Mouse (Mus musculus): ENCODE data around the gene Dnajc25.

Gene Dnajc25

GRCm38 (mm10) chr4:58994762-58995161 lies at the start of gene Dnajc25:
TSS of gene Dnajc25 (plus strand) at chr4:58995062.
- no peak for DNase-seq (ENCODE audit: low read depth, low spot score)

DNA sequence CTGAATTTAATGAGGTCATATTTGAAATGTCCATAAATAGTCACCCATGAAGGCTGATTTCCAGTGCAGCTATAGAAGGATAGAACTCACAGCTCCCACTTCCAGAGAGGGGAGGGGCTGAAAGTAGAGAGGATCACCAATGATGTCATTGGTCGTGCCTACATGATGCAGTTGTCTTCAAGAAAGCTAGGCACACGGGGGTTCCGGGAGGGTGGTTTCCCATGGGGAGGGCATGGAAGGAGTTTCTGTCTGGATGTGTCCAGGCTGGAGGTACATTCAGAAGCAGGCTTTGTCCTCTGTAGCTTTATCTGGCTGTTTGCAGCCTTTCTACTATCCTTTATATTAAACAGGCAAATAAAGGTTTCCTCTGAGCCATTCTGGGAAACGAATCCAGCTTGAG lies 46.5 kb upstream of the Dnajc25 start:
- no peak for DNase-seq (ENCODE audit: low read depth, low spot score)

- no peak for DNase-seq (ENCODE audit: low read depth, low spot score)
Measured at GRCm38 (mm10) chr4:58952630-58953029, 42.2 kb upstream of the Dnajc25 start.

GRCm38 (mm10) chr4:58961719-58962118 lies 33.1 kb upstream of the Dnajc25 start:
- no peak for DNase-seq (ENCODE audit: low read depth, low spot score)

DNA sequence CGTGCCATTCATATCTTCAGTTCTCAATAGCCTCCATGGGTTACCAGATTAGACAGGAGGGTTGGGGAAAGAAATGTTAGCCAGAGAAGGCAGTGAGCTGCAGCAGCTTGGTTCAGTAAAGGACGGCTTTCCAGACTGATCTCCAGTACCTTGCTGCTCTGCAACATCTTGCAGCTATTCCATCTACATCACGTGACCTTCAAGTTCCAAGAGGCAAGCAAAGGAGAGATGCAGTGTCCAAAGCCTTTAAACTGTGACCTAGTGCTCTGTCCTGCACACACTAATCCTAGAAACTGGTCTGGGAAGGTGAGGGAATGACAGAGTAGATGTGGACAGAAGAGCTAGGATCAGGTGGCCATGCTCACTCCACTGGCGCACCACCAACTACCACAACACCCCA lies 31.6 kb upstream of the Dnajc25 start:
- no peak for DNase-seq (ENCODE audit: low read depth, low spot score)

- no peak for DNase-seq (ENCODE audit: low read depth, low spot score)
Measured at GRCm38 (mm10) chr4:58965136-58965535, 29.7 kb upstream of the Dnajc25 start.

GRCm38 (mm10) chr4:58970678-58971077 lies 24.2 kb upstream of the Dnajc25 start:
- DNase-seq (ENCODE audit: low read depth, low spot score) = no peak

DNA sequence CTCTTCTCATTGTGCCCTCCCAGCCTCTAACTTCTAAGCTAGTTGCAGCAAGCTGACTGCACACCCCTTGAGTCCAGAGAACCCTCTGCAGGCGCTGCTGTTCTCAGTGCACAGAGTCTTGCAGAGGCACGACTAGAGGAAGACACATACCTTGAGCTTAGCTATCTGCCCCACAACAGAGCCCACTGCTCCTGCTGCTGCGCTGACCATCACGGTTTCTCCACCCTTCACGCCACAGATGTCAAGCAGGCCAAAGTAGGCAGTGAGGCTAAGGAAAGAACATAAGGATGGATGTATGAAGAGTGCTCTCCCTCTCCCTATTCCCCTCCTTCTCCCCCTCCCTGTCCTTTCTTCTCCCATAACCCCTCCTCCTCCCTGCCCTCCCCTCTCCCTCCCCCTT lies 19.2 kb upstream of the Dnajc25 start:
- DNase-seq (ENCODE audit: low read depth, low spot score) = no peak

GRCm38 (mm10) chr4:58981421-58981820 lies 13.4 kb upstream of the Dnajc25 start:
- no peak for DNase-seq (ENCODE audit: low read depth, low spot score)

DNA sequence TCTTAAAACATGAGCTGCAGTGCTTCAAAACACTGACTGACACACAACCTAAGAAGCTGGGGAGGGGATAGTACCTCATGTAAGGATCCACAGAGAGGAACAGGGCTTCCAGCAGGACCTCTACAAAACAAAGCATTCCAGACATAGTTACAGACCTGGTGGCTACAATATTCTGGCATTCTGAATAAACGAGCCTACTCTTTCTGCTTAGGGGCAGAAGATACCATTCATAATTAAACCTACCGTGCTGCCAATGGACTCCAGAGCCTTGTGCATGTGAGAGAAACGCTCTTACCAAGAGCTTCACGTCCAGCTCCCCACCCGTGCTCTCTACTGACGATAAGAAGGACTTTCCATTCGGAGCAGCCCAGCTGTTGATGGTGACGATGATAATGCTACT lies 12.1 kb upstream of the Dnajc25 start:
- DNase-seq (ENCODE audit: low read depth, low spot score) = no peak

DNA sequence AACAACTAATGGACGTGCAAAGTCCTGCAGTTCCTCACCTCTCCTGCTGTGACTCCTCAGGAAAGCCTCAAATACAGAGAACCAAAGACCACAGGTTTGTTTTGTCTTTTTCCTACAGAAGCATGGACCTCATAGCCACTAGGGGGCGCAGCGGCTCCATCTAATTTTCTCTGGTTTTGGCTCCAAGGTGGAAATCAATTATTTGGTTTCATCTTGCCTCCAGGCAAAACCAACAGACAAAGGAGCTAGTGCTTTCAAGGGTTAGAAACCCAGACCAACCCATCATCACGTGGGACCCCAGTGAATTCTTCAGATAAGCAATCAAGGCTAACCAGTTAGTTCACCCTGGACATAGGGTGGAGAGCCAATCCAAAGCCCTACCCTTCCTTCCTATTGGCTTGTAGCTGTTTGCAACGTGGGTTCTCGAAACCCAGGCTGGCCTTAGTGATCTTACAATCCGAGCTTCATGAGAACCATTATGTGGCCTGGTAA lies 9.7 kb upstream of the Dnajc25 start:
- DNase-seq (ENCODE audit: low read depth, low spot score) = peak; percentile 67

DNA sequence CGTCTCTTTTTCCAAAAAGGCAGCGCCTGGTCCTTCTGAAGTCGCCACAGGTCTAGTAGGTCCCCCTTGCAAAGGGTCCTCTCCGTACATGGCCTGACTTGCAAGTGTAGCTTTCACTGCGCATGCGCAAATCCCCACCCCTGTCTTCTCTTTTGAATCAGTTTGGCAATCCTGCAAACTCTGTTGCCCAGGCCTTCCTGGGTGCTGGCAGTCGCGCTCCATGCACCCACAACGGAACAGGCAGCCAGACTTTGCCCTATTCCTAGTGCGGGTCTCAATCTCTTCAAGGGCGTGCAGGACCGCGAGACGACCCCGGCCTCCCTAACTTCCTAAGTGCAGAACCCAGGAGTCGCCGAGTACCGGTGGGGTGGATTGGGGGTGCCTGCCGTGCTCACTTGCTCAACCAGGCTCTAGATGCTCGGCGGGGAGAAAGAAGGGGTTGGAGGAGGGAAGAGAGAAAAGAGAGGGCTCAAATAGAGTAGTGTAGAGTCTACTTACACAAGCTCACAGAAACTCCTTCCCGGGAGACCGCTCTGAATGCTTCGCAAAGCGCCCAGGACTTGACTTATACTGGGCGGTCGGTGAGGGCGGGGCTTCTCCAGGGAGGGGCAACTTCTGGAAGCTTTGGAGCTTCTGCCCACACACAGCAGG lies 8.2 kb upstream of the Dnajc25 start, which contains the start of gene Ptgr1:
Gene Ptgr1 (minus strand): TSS at position 580 of the 651 bp plus-strand sequence.
- peak; percentile 82 for DNase-seq (ENCODE audit: low read depth, low spot score)

DNA sequence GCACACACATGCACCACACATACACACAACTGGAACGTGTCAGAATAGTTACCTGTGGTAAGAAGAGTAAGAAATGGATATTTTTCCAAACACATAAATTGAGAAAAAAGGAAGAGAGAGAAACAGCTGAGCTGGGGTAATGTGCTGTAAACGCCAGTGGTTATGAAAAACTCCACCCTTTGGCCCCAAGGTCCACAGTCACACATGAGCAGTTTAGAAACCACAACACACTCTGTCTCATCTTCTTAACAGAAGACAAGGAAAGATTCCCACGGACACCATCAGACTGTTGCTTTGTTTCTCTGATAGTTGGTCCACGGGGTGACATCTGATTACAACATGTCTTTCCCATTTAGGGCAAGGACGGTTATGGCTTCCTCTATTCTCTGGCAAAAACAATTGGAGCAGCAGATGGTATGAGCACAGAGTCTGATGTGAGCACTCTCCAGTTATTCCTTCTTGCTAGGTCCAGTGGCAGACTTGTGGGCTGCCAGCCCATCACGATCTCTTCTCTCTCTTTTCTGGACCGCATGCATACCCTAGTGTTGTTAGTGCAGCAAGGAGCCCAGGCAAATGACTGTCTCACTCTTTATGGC lies 5.5 kb upstream of the Dnajc25 start:
- no peak for DNase-seq (ENCODE audit: low read depth, low spot score)

DNA sequence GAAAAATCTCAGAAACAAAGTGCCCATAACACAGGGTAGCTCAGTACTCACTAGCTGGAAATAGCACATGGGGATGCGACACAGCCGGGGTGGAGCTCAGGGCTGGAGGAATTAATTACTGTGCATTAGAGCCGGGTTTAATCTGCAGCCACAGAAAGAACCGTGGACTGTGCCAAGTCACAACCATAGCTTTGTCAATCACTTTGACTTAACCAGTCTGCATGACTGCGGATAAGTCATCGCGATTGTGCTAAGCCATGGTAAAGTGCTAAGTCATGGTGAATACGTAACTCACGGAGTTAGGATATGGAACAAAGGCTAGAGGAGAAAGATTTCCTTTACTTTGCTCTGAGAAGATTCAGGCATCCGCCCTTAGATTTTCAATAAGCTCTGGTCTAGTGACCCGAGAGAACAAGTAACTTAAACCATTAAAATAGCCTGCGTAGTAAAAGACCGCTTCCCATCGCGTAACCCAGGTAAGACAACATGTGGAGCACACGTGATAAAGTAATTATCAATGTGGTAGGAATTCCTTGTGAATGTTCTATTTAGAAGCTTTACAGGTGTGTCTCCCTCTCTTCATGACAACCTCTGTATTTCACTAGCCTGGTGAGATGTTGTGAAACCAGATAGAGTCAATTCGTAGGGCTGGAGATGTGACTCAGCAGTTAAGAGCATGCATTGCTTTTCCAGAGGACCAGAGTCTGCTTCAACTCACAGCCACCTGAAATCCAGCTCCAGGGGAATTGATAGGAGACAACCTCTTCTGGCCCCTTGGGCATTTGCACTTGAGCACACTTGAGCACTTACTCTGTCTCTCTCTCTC lies 4.0 kb upstream of the Dnajc25 start:
- DNase-seq (ENCODE audit: low read depth, low spot score) = no peak

- DNase-seq (ENCODE audit: low read depth, low spot score) = no peak
Measured at GRCm38 (mm10) chr4:58992195-58992594, 2.7 kb upstream of the Dnajc25 start.

GRCm38 (mm10) chr4:58995251-58995693 lies 410 bp downstream of the Dnajc25 start:
- no peak for DNase-seq (ENCODE audit: low read depth, low spot score)

- DNase-seq (ENCODE audit: low read depth, low spot score) = no peak
Measured at GRCm38 (mm10) chr4:58997081-58997480, 2.2 kb downstream of the Dnajc25 start.

GRCm38 (mm10) chr4:58998688-58999087 lies 3.8 kb downstream of the Dnajc25 start:
- no peak for DNase-seq (ENCODE audit: low read depth, low spot score)

DNA sequence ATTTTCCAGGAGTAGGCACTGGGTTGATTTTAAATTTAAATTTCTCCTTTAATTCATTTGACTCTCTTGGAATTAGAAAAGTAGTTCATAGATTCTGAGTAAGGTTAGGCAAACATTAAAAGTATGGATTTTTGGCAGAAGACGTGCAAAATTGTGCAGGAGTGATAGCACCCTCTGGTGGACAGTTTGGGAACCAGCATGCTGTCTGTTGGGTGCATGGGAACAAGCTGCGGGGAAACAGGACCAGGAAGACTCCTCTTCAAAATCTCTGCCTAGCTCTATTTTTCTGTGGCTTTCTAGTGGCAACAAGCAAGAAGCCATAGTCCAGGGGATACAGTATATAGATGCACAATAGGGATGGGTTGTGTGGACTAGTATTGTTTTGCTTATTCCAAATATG lies 4.8 kb downstream of the Dnajc25 start:
- DNase-seq (ENCODE audit: low read depth, low spot score) = peak; percentile 69

- DNase-seq (ENCODE audit: low read depth, low spot score) = no peak
Measured at GRCm38 (mm10) chr4:59000614-59001013, 5.8 kb downstream of the Dnajc25 start.

DNA sequence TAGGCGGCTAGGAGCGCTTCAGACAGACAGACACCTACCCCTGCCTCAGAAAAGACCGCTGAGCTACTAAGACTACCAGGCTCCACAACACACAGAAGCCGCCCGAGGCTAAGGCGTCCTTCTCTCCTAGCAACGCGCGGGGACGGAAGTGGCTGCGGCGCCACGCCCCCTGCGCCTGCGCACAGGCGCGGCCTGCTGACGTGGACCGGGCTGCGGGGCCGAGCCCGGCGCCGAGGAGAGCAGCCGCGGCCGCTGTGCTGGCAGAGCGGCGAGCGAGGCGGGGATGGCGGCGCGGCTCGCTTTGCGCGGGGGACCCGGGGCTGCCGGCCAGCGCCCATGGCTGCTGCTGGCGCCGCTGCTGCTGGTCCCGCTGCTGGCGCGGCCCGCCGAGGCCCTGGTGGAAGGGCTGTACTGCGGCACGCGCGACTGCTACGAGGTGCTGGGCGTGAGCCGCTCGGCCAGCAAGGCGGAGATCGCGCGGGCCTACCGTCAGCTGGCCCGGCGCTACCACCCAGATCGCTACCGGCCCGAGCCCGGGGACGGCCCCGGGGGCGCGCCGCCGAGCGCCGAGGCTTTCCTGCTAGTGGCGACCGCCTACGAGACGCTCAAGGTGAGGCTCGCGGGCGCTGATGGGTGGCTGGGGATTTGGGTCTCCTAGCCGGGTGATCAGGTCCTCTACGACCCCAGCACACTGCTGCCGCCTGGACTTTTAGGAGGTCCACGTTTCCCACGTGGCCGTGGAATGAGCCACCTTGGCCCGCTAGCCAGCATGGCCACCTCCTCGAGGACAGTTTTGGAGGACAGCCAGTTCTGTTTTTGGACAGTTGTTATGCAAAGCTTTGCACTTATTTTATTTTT lies 8.3 kb downstream of the Dnajc25 start, which contains the start of gene Gm20503:
Gene Gm20503 (plus strand): TSS at position 263 of the 858 bp plus-strand sequence.
- DNase-seq (ENCODE audit: low read depth, low spot score) = peak; percentile 86

Measured in embryo, embryonic 11.5 days (tissue).